Mouse (Mus musculus): ENCODE measurements around the gene Shisa7. TPM values are rescaled to one million over a fixed set of nuclear protein-coding genes. Genes with fewer than 3 reads are reported as not detected.
"Not testable (repeated sequence)": the region's sequence is repeated elsewhere in the genome, so short reads cannot be mapped to it uniquely, and the experiment has no call there.

The Shisa7 gene
- polyA plus RNA-seq, 1 experiment from 2014 or later, result 1.8 TPM

DNA sequence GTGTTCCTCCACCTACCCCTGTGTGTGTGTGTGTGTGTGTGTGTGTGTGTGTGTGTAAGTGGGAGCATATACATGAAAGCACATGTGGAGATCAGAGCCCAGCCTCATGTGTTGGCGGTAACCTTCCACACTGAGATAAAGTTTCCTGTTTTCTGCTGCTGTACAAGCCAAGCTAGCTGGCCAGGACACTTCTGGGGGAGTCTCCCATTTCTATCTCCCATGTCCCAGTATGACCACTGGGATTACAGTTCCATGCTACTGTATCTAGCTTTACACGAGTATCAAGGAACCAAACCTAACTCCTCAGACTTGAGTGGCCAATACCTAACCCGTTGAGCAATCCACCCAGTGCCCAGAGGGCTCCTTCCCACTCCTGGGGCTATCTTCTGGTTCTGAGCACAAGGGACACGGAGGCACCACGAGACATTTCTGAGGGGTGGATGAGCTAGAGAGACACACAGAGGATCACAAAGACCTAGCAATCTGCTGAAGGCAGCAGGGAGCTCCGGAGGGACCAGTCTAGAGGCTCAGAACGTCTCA, 19.1 kb upstream of the Shisa7 start:
- Histone ChIP-seq H3K4me3 (no peak overlapping the region), H3K36me3 (no peaks in the 10 kb centered on the region), H3K9me3 (peaks cover 6% of the 10 kb centered on the region; the same call in 1 of the 2 replicates), H3K4me1 (replicated peaks) (peaks cover 17% of the 10 kb centered on the region), H3K27me3 (ENCODE audit: insufficient read depth, poor library complexity, severe bottlenecking) (no peaks in the 10 kb centered on the region), H3K27ac (no peak overlapping the region)
- no peak for DNase-seq (ENCODE audit: low spot score)
- 78% methylated on average over 7 of the region's 7 CpGs for WGBS

- peaks cover 6% of the 10 kb centered on the region; the same call in 1 of the 2 replicates for H3K9me3 ChIP-seq
- H3K4me1 ChIP-seq (replicated peaks), result peaks cover 17% of the 10 kb centered on the region
- no peak overlapping the region for H3K27ac ChIP-seq
- 76% methylated on average over 1 of the region's 1 CpGs for WGBS
- no peak overlapping the region for H3K4me3 ChIP-seq
- H3K27me3 ChIP-seq (ENCODE audit: insufficient read depth, poor library complexity, severe bottlenecking), result no peaks in the 10 kb centered on the region
- DNase-seq (ENCODE audit: low spot score), result no peak
- no peaks in the 10 kb centered on the region for H3K36me3 ChIP-seq
Measured at GRCm38 (mm10) chr7:4863041-4863440, 18.5 kb upstream of the Shisa7 start.

DNA sequence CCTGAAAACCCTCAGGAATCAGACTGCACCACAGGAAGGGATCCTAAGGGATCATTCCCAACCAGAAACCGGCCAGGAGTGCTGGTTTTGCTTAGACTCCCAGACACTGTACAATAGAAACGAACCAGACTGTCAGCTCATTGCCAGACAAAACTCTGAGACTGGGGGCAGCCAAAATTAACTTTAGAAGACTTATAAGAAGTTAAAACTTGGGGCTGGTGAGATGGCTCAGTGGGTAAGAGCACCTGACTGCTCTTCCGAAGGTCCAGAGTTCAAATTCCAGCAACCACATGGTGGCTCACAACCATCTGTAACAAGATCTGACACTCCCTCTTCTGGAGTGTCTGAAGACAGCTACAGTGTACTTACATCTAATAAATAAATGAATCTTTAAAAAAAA, 16.4 kb upstream of the Shisa7 start:
- not testable (repeated sequence) for H3K9me3 ChIP-seq; H3K4me1 ChIP-seq (replicated peaks); DNase-seq (ENCODE audit: low spot score); H3K36me3 ChIP-seq; H3K27me3 ChIP-seq (ENCODE audit: insufficient read depth, poor library complexity, severe bottlenecking); H3K27ac ChIP-seq; H3K4me3 ChIP-seq
- 77% methylated on average over 3 of the region's 3 CpGs for WGBS

DNA sequence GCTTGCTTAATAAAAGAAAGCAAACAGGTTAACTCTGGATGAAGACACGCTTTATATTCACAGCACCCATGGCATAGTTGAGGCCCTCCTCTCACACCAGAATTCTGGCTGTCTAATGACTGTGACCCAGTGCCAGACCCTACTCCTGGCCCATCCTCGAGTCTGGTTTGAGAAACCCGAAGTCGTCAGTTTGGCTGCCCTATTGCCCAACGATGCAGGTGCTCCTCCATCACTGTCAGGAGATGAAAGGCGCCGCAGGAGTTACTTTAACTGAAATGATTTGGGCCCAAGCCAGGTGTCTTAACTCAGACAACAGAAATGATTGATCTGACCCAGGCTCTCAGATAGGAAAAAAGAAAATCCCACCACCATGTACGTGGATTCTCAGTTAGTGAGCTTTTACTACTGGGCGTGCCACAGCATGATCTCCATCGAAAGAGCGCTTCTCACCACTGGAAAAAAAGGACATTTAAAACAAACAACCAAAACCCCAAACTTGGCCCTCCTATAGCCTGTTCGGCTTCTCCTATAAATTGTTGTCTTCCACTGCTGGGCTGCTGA, 15.0 kb upstream of the Shisa7 start:
- Histone ChIP-seq H3K27ac (no peak overlapping the region), H3K9me3 (no peaks in the 10 kb centered on the region), H3K4me3 (no peak overlapping the region), H3K36me3 (no peaks in the 10 kb centered on the region), H3K4me1 (replicated peaks) (no peaks in the 10 kb centered on the region), H3K27me3 (ENCODE audit: insufficient read depth, poor library complexity, severe bottlenecking) (no peaks in the 10 kb centered on the region)
- DNase-seq (ENCODE audit: low spot score), result no peak
- 78% methylated on average over 12 of the region's 12 CpGs for WGBS

DNA sequence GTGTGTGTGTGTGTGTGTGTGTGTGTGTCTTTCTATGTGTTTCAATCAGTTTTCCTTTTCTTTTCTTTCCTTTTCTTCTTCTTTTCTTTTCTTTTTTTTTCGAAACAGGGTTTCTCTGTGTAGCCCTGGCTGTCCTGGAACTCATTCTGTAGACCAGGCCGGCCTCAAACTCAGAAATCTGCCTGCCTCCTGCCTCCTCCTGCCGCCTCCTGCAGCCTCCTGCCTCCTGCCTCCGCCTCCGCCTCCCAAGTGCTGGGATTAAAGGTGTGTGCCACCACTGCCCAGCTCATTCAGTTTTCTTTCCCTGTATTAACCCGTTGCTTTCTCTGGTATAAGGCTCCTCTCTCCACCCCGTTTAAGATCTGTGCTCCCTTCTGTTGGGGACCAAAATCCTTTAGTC, 12.8 kb upstream of the Shisa7 start:
- H3K4me3 ChIP-seq, result no peak overlapping the region
- no peak overlapping the region for H3K27ac ChIP-seq
- H3K36me3 ChIP-seq, result no peaks in the 10 kb centered on the region
- no peak for DNase-seq (ENCODE audit: low spot score)
- 67% methylated on average over 7 of the region's 7 CpGs for WGBS
- no peaks in the 10 kb centered on the region for H3K4me1 ChIP-seq (replicated peaks)
- H3K27me3 ChIP-seq (ENCODE audit: insufficient read depth, poor library complexity, severe bottlenecking), result no peaks in the 10 kb centered on the region
- 0 out of 2 replicates have a peak, but pooled peaks cover 4% of the 10 kb centered on the region for H3K9me3 ChIP-seq

DNA sequence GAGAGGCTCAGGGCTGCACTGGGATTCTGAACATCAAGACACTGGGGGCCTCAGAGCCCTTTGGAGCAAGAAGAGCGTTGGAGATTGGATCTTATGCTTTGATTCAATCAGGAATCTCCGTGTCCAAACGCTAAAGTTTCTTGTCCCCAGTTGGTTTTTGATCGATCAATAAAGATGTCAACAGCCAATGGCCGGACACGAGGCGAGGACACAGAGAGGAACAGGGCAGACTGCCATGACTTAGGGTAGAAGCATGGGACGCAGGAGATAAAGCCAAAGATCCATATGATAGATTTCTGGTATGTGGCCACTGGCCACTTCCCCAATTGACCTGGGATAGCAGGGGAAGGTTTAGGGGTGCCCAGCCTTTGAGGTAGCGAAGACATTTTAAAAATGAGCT, 12.0 kb upstream of the Shisa7 start:
- WGBS, result 85% methylated on average over 9 of the region's 9 CpGs
- no peak overlapping the region for H3K27ac ChIP-seq

GRCm38 (mm10) chr7:4853613-4854012, 9.1 kb upstream of the Shisa7 start:
- no peak overlapping the region for H3K27ac ChIP-seq
- no peaks in the 10 kb centered on the region for H3K4me1 ChIP-seq (replicated peaks)
- no peak for DNase-seq (ENCODE audit: low spot score)
- no peak overlapping the region for H3K4me3 ChIP-seq
- 75% methylated on average over 3 of the region's 3 CpGs for WGBS
- 0 out of 2 replicates have a peak, but pooled peaks cover 7% of the 10 kb centered on the region for H3K9me3 ChIP-seq
- no peaks in the 10 kb centered on the region for H3K36me3 ChIP-seq
- 0 out of 2 replicates have a peak, but pooled peaks cover 3% of the 10 kb centered on the region for H3K27me3 ChIP-seq (ENCODE audit: insufficient read depth, poor library complexity, severe bottlenecking)

More for the DNA sequence above, 12.0 kb upstream of the Shisa7 start:
- Histone ChIP-seq H3K4me3 (no peak overlapping the region), H3K4me1 (replicated peaks) (no peaks in the 10 kb centered on the region), H3K9me3 (0 out of 2 replicates have a peak, but pooled peaks cover 4% of the 10 kb centered on the region), H3K27me3 (ENCODE audit: insufficient read depth, poor library complexity, severe bottlenecking) (no peaks in the 10 kb centered on the region), H3K36me3 (no peaks in the 10 kb centered on the region)
- DNase-seq (ENCODE audit: low spot score), result no peak

DNA sequence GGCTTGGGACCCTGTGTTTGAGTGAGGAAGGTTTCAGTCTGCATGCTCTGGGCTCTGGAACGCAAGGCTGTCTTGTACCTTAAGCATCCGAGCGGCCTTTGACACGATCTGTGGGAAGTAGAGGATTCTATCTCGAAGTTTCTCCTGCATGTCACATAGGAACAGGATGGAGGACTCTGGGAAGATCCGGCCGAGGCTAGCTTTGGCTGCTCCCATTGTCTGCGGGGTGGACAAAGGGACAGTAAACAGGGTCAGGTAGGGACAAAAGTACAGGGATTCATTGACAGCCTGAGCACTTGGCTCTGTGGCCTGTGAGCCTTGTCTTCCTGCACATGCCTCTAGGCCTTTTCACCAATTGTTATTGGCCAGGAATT, 6.8 kb upstream of the Shisa7 start:
- no peaks in the 10 kb centered on the region for H3K4me1 ChIP-seq (replicated peaks)
- WGBS, result 76% methylated on average over 8 of the region's 8 CpGs
- no peaks in the 10 kb centered on the region for H3K36me3 ChIP-seq

DNA sequence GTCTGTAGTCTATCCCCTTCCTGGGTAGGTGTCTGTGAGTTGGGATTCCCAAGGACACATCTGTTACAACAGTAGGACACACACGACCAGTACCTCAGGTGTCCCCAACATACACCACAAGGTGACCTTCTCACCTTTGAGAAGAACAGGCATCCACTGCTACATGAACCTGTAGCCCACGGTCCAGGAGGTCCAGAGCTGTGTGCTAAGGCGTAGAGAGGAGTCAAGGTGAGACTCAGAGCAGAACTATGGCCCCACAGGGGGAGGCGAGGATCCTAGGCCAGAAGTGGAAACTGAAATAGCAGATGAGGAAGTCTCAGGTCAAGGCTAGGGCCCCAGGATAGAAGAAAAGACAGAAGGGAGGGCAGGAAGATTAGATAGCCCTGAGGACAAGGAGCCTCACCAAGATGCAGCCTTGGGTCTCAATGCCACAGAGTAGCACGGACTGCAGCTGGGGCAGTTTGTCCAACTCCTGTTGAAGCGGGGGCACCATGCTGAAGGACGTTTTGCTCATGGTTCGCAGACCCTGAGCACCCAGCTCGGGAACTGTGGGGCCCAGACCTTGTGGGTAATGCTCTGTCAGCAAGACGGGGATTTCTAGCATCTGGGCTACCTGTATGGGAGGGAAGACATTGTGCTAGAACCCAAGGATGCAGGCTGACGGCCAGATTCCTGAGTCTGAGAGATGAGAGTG, 6.3 kb upstream of the Shisa7 start:
- no peak overlapping the region for H3K27ac ChIP-seq
- no peak for DNase-seq (ENCODE audit: low spot score)
- no peak overlapping the region for H3K4me3 ChIP-seq
- 75% methylated on average over 11 of the region's 11 CpGs for WGBS
- H3K4me1 ChIP-seq (replicated peaks), result no peaks in the 10 kb centered on the region
- H3K27me3 ChIP-seq (ENCODE audit: insufficient read depth, poor library complexity, severe bottlenecking), result peaks cover 12% of the 10 kb centered on the region; the same call in 1 of the 2 replicates
- no peaks in the 10 kb centered on the region for H3K36me3 ChIP-seq
- H3K9me3 ChIP-seq, result 0 out of 2 replicates have a peak, but pooled peaks cover 13% of the 10 kb centered on the region

More for the DNA sequence above, 6.8 kb upstream of the Shisa7 start:
- 0 out of 2 replicates have a peak, but pooled peaks cover 13% of the 10 kb centered on the region for H3K9me3 ChIP-seq
- DNase-seq (ENCODE audit: low spot score), result no peak
- no peak overlapping the region for H3K27ac ChIP-seq
- peaks cover 7% of the 10 kb centered on the region; the same call in 1 of the 2 replicates for H3K27me3 ChIP-seq (ENCODE audit: insufficient read depth, poor library complexity, severe bottlenecking)
- no peak overlapping the region for H3K4me3 ChIP-seq

DNA sequence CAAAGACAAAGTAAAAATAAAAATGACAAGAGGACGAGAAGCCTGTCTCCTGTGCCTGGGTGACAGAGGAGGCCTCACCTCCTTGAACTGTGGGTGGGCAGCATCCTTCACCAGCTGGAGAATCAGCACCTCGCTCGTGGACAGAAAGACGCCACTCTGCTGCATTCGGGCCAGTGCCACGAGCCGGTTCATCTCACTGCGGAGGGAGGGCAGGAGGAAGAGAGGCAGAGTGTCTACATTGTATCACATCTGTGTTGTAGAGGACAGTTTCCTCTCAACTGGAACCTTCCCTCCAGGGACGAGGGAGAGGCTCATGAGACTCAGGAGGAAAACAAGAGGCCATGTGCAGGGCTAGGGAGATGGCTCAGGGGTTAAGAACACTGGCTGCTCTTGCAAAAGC, 4.9 kb upstream of the Shisa7 start:
- Histone ChIP-seq H3K27me3 (ENCODE audit: insufficient read depth, poor library complexity, severe bottlenecking) (peaks cover 16% of the 10 kb centered on the region), H3K4me1 (replicated peaks) (peaks cover 10% of the 10 kb centered on the region), H3K27ac (no peak overlapping the region), H3K36me3 (no peaks in the 10 kb centered on the region), H3K9me3 (0 out of 2 replicates have a peak, but pooled peaks cover 13% of the 10 kb centered on the region), H3K4me3 (no peak overlapping the region)
- DNase-seq (ENCODE audit: low spot score), result no peak
- 64% methylated on average over 9 of the region's 9 CpGs for WGBS

GRCm38 (mm10) chr7:4844917-4845309, 417 bp upstream of the Shisa7 start:
- H3K4me3 ChIP-seq, result peak overlapping the region; percentile 55
- peaks cover 40% of the 10 kb centered on the region for H3K4me1 ChIP-seq (replicated peaks)
- H3K27ac ChIP-seq, result peak overlapping the region; percentile 77
- H3K27me3 ChIP-seq (ENCODE audit: insufficient read depth, poor library complexity, severe bottlenecking), result peaks cover 49% of the 10 kb centered on the region
- 0 out of 2 replicates have a peak, but pooled peaks cover 6% of the 10 kb centered on the region for H3K9me3 ChIP-seq
- WGBS, result under 1% methylated on average over 13 of the region's 13 CpGs
- H3K36me3 ChIP-seq, result no peaks in the 10 kb centered on the region
- DNase-seq (ENCODE audit: low spot score), result peak; percentile 89

DNA sequence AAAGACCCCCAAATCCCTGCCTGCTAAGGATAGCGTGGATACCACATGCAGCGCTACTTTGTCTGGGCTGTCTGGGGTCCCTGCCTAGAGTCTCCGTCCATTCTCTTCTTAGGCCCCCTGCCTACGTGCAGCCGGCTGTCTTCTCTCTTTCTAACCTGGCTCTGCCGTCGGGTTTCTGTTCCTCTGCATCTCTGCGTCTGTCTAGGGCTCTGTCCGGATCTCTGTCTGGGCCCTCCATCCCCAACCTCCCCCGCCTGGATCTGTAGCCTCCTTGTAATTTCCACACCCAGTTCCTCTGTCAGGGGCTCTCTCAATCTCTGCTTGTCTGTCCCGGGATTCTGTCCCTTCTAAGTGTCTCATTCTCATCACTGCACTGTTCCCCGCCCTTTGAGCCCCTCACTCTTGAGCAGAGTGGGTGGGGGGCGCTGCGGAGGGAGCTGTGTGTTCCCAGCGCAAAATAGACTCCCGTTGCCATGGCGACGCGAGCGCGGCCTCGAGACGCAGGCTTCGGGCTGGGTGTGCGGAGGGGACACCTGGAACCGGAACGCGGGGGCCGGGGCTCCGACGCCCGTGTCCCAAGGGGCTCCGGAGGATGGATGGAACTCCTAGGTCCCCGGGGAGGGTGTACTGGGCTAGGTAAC, 772 bp downstream of the Shisa7 start:
- WGBS, result under 1% methylated on average over 34 of the region's 34 CpGs
- H3K4me3 ChIP-seq, result peak overlapping the region; percentile 55
- H3K9me3 ChIP-seq, result 0 out of 2 replicates have a peak, but pooled peaks cover 6% of the 10 kb centered on the region
- H3K27me3 ChIP-seq (ENCODE audit: insufficient read depth, poor library complexity, severe bottlenecking), result peaks cover 55% of the 10 kb centered on the region
- peak; percentile 72 for DNase-seq (ENCODE audit: low spot score)
- peak overlapping the region; percentile 77 for H3K27ac ChIP-seq
- H3K36me3 ChIP-seq, result no peaks in the 10 kb centered on the region
- H3K4me1 ChIP-seq (replicated peaks), result peaks cover 40% of the 10 kb centered on the region

All from hindbrain, embryonic 10.5 days (tissue).